Mouse (Mus musculus): Measurements from ENCODE around the gene Acad10.

DNA sequence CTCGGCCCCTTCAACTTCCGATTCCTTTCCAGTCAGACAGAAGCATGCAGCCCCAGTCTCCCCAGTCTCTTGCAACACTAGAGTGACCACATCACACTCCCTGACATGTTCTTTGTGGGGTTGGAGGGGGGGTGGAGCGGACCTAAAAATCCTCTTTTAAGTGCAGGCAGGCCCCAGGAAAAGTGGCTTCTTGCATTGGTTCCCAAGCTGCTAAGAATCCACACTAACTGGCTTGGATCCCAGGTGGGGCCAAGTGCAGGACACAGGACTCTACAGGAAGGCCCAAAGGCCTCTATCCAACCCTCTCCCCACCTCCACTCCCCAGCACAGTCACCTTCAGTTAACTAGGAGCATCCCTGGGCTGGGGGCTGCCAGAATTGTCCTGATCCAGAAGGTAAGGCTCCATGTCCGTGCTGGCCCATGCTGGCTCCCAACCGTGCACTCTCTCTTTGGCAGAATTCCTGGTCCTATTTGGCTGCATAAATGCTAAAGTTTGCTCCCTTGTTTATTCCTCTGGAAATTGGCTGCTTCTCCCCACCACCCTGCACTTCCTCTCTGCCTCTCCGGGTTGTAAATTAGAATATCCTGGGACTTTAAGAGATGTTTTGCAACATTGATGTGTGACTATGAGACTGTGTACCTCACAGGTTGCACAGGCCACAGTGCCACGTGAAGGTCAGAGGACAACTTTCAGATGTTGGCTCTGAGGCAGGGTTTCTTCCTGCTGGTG, 30.3 kb upstream of the Acad10 start:
- TF ChIP-seq CTCF (IDR thresholded peaks at IDR 0.05; ENCODE audit: insufficient read depth, low read depth, low read length) (no peak), POLR2A (IDR thresholded peaks at IDR 0.05; ENCODE audit: insufficient read depth, low read depth, low read length) (no peak)

All from olfactory bulb, adult 2 months (tissue).